Mouse (Mus musculus) bone marrow macrophage, adult 2 months (primary cell): ENCODE results near the gene Uspl1.

Source experiments
- CTCF ChIP-seq: IDR thresholded peaks from 2 replicates; pipeline ENCODE4 v1.5.1; 2012; ENCODE audit warnings: low read depth, mild to moderate bottlenecking, low read length, moderate library complexity
- POLR2A ChIP-seq: IDR thresholded peaks from 2 replicates; pipeline ENCODE4 v1.6.1; 2012; ENCODE audit warnings: mild to moderate bottlenecking, low read depth, low read length, borderline replicate concordance

GRCm38 (mm10) chr5:149184844-149185186 lies 665 bp downstream of the Uspl1 start:
- TF ChIP-seq CTCF = no peak
- TF ChIP-seq POLR2A = no peak
